Mouse (Mus musculus): Measurements from ENCODE around the gene Ormdl2. TPM values are rescaled to one million over a fixed set of nuclear protein-coding genes. Genes with fewer than 3 reads are reported as not detected.

Gene Ormdl2
- polyA plus RNA-seq, 1 experiment from 2014 or later, result 126 TPM

DNA sequence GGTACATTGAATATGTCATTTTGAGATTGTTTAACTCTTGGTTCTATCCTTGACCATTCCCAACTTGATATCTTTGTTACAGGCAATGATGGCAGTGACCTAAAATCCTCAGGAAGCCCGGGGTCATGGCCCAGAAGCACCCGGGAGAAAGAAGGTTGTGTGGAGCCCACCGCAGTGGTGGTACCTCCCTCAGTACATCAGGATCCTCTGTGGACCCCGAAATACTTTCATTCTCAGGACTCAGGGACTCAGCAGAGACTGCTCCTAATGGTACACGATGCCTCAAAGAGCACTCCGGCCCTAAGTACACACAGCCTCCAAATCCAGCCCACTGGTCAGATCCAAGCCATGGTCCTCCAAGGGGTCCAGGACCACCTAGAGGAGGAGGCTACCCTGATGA, 15.4 kb downstream of the Ormdl2 start:
- ATAC-seq, result no peak
- 52% methylated on average over 6 of the region's 6 CpGs for WGBS
- Histone ChIP-seq H3K4me2 (ENCODE audit: low read depth, low read length) (peak overlapping the region; percentile 59), H3K4me3 (ENCODE audit: low read length) (peak overlapping the region; percentile 71), H3K27ac (ENCODE audit: low read length) (no peak overlapping the region), H3K9me3 (ENCODE audit: control insufficient read depth, low read length) (no peaks in the 10 kb centered on the region), H3K27me3 (replicated peaks; ENCODE audit: control insufficient read depth, insufficient read depth, low read length) (no peaks in the 10 kb centered on the region), H3K36me3 (ENCODE audit: control insufficient read depth, insufficient read depth, low read length) (peaks cover 2% of the 10 kb centered on the region; the same call in 1 of the 2 replicates), H3K4me1 (ENCODE audit: control insufficient read depth, insufficient read depth, low read length) (peaks cover 36% of the 10 kb centered on the region), H3K9ac (ENCODE audit: low read depth, low read length) (peak overlapping the region; percentile 92)

DNA sequence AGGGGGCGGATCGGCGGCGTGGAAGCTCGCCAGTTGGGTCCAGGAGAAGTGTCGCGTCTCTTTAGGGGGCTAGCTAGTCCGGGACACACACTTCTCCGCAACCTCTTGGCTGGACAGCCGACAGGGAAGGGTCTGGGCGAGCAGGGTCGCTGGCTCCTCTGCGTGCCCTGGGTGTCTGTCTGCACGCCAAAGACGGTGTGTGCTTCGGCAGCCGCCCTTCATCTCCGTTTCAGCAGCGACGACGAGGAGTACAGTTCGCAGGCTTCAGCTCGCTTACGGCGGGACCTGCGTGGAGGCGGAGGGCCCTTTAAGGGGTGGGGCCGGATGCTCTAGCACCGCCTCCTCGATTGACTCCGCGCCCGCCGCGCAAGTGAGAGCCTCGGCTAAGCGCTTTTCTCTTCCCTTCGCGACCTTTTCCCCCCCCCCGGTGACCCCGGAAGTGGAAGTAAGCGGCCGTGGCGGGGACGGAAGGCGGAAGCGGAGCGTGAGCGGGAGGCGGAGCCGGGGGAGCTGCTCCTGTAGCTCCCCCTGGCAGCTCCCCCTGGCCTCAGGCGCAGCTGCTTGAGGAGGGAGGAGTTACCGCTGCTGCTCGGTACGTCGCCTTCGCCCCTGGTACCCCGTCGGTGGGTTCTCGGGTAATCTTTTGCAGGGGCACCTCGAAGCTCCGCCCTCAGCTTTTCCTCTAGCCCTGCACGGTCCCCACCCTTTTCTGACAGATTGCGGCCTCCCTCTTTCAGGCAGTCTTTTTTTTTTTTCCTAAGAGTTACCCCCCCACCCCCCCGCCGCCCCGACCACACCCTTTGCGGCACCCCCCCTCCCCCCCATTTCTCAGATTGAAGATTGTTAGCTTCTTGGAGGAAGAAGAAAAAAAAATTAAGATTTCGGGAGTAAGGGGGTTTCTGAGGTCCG, 16.1 kb downstream of the Ormdl2 start:
- Histone ChIP-seq H3K4me1 (ENCODE audit: control insufficient read depth, insufficient read depth, low read length) (peaks cover 36% of the 10 kb centered on the region), H3K4me2 (ENCODE audit: low read depth, low read length) (peak overlapping the region; percentile 64)
- peak; percentile 96 for ATAC-seq

DNA sequence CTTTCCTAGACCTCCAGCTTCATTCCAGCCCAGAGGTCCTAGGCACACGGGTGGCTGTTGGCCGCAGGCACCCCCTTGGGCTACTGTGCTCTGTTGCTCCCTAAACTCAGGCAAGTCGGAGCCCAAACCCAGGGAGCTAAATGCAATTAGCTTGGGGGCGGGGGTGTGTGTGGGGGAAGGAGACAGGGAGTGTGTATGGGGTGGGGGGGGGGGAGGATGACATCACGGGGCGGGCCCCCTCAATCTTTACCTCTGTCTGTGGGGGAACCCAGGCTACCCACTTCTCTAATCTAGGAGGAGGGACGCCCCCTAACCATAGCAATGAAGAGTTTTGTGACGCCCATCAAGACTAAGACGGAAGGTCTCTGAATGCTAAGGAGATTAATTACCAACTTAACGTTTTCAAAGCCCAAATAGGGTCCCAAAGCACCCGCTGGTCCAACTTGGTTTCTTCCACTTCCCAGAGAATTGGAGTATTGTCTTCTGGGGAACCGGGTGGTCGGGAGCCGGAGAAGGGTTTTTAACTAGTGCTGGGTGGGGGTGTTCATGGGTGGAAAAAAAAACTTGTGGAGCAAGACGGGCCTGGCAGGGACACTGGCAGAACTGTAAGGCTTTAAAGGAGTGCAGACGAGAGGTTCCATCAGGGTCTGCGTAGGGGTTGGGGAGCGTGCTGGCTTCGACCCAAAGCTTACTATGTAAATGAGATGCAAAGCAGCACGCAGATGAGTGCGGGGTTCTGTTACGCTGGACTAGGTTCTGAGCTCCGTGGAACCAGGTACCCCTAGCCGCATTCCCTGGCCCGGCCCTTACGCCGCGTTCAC, 17.0 kb downstream of the Ormdl2 start, which contains the start of gene Tmem198b:
Tmem198b (minus strand) TSS at position 100 of the 821 bp plus-strand sequence.
- Histone ChIP-seq H3K36me3 (ENCODE audit: control insufficient read depth, insufficient read depth, low read length) (peaks cover 7% of the 10 kb centered on the region; the same call in 1 of the 2 replicates), H3K27ac (ENCODE audit: low read length) (peak within 1 kb of the TSS; percentile 99), H3K4me3 (ENCODE audit: low read length) (peak within 1 kb of the TSS; percentile 71), H3K4me2 (ENCODE audit: low read depth, low read length) (peak within 1 kb of the TSS; percentile 64), H3K4me1 (ENCODE audit: control insufficient read depth, insufficient read depth, low read length) (peaks cover 33% of the 10 kb centered on the region), H3K9me3 (ENCODE audit: control insufficient read depth, low read length) (no peaks in the 10 kb centered on the region), H3K27me3 (replicated peaks; ENCODE audit: control insufficient read depth, insufficient read depth, low read length) (no peaks in the 10 kb centered on the region), H3K9ac (ENCODE audit: low read depth, low read length) (peak within 1 kb of the TSS; percentile 92)
- ATAC-seq, result peak; percentile 66
- WGBS, result under 1% methylated on average over 28 of the region's 28 CpGs

More for the DNA sequence above, 16.1 kb downstream of the Ormdl2 start:
- Histone ChIP-seq H3K9ac (ENCODE audit: low read depth, low read length) (peak overlapping the region; percentile 92), H3K36me3 (ENCODE audit: control insufficient read depth, insufficient read depth, low read length) (peaks cover 7% of the 10 kb centered on the region; the same call in 1 of the 2 replicates), H3K9me3 (ENCODE audit: control insufficient read depth, low read length) (no peaks in the 10 kb centered on the region), H3K4me3 (ENCODE audit: low read length) (peak overlapping the region; percentile 71), H3K27me3 (replicated peaks; ENCODE audit: control insufficient read depth, insufficient read depth, low read length) (no peaks in the 10 kb centered on the region), H3K27ac (ENCODE audit: low read length) (peak overlapping the region; percentile 99)
- under 1% methylated on average over 57 of the region's 70 CpGs for WGBS

DNA sequence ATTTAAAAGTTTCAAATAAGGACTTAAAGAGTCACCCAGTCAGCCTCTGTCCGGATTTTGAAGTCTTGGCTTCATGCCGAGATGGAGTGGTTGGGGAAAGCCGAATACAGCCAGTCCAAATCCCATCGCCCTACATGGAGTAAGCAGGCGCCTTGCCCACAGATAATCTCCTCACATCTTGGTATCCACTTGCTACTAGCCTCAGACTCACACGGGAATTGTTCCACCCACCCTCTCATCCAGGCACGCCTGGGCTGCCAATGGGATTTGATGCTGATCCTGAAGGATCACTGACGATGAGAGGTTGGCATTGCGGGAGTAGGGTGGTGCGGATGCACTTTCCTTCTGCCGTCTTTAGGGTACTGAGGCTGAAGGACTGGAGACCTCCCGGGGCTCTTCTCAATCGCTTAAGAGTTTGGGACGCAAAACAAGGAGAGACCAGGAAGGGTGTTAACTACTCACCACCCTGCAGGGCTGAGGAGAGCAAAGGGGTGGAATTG, 17.6 kb downstream of the Ormdl2 start, which contains the start of gene Dnajc14:
Dnajc14 (plus strand) TSS at position 292 of the 500 bp plus-strand sequence.
- under 1% methylated on average over 14 of the region's 14 CpGs for WGBS
- Histone ChIP-seq H3K9me3 (ENCODE audit: control insufficient read depth, low read length) (no peaks in the 10 kb centered on the region), H3K4me1 (ENCODE audit: control insufficient read depth, insufficient read depth, low read length) (peaks cover 31% of the 10 kb centered on the region), H3K36me3 (ENCODE audit: control insufficient read depth, insufficient read depth, low read length) (peaks cover 7% of the 10 kb centered on the region; the same call in 1 of the 2 replicates), H3K4me3 (ENCODE audit: low read length) (peak within 1 kb of the TSS; percentile 71), H3K27me3 (replicated peaks; ENCODE audit: control insufficient read depth, insufficient read depth, low read length) (no peaks in the 10 kb centered on the region), H3K4me2 (ENCODE audit: low read depth, low read length) (peak within 1 kb of the TSS; percentile 64), H3K27ac (ENCODE audit: low read length) (peak within 1 kb of the TSS; percentile 99), H3K9ac (ENCODE audit: low read depth, low read length) (peak within 1 kb of the TSS; percentile 92)
- peak; percentile 8 for ATAC-seq

DNA sequence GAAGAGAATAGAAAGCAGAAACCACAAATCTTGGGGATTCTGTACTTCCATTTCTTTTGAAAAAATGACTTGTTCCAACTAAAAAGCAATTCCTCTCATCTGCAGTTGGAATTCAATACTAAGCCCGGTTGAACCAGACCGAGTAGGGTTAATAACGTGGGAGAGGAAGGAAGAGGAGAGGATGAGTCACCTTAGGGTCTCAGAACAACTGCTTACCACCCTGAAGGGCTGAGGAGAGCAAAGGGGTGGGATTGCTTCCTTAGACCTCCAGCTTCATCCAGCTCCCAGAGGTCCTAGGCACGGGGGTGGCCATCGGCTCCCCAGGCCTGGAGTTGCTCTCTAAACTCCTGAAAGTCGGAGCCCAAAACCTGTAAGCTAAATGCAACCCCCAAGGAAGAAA, 18.1 kb downstream of the Ormdl2 start:
- peaks cover 26% of the 10 kb centered on the region for H3K4me1 ChIP-seq (ENCODE audit: control insufficient read depth, insufficient read depth, low read length)
- H3K9me3 ChIP-seq (ENCODE audit: control insufficient read depth, low read length), result no peaks in the 10 kb centered on the region
- H3K27ac ChIP-seq (ENCODE audit: low read length), result peak overlapping the region; percentile 99; the same call in 1 of the 2 replicates
- H3K27me3 ChIP-seq (replicated peaks; ENCODE audit: control insufficient read depth, insufficient read depth, low read length), result no peaks in the 10 kb centered on the region
- H3K4me2 ChIP-seq (ENCODE audit: low read depth, low read length), result peak overlapping the region; percentile 64
- WGBS, result 7% methylated on average over 6 of the region's 6 CpGs
- H3K9ac ChIP-seq (ENCODE audit: low read depth, low read length), result peak overlapping the region; percentile 92
- peak overlapping the region; percentile 71 for H3K4me3 ChIP-seq (ENCODE audit: low read length)
- no peak for ATAC-seq
- peaks cover 7% of the 10 kb centered on the region; the same call in 1 of the 2 replicates for H3K36me3 ChIP-seq (ENCODE audit: control insufficient read depth, insufficient read depth, low read length)

DNA sequence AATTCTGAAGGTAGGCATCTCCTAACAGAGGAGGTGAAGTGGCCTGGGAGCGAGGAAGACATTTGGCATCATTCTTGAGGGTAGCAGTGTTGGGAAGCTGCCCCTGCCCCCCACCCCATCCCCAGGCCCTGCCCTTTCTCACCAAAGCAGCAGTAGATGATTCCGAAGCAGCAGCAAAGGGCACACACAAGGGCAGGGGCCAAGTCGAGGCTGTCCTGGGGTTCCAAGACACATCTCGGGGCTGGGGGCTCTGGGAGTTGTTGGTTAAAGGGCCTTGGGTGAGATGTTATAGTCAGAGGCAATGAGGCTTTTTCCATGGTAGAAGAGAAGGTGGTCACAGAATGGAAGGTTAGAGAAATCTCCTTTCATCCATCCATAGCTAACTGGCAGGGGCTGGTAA, 18.5 kb downstream of the Ormdl2 start:
- H3K4me3 ChIP-seq (ENCODE audit: low read length), result peak overlapping the region; percentile 71
- peaks cover 7% of the 10 kb centered on the region; the same call in 1 of the 2 replicates for H3K36me3 ChIP-seq (ENCODE audit: control insufficient read depth, insufficient read depth, low read length)
- no peaks in the 10 kb centered on the region for H3K9me3 ChIP-seq (ENCODE audit: control insufficient read depth, low read length)
- no peak for ATAC-seq
- H3K27me3 ChIP-seq (replicated peaks; ENCODE audit: control insufficient read depth, insufficient read depth, low read length), result no peaks in the 10 kb centered on the region
- H3K9ac ChIP-seq (ENCODE audit: low read depth, low read length), result peak overlapping the region; percentile 92; the same call in 1 of the 2 replicates
- WGBS, result 66% methylated on average over 4 of the region's 4 CpGs
- peak overlapping the region; percentile 64 for H3K4me2 ChIP-seq (ENCODE audit: low read depth, low read length)
- H3K4me1 ChIP-seq (ENCODE audit: control insufficient read depth, insufficient read depth, low read length), result peaks cover 25% of the 10 kb centered on the region
- no peak overlapping the region for H3K27ac ChIP-seq (ENCODE audit: low read length)

DNA sequence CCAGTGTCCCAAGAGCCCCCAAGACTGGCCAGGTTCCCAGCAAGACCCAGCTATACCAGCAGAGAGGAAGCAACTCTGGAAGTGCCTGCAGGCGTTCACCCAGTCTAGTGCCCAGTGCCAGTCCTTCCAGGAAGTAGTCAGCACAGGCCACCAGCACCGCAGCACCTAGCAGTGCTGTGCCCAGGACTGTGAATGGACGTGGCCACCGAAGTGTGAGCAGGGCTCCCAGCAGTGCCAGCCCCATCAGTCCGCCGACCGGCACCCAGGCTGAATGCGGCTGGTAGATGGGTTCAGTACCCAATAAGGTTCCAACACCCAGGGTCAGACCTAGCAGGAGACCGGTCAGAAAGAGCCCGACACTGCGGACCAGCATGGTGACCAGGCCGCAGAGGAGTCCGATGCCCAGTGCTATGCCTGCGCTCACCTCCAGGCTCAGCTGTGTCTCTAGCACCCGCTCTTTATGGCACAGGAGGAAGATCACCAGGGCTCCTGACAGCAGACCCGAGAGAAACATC, 19.4 kb downstream of the Ormdl2 start:
- no peak overlapping the region for H3K4me3 ChIP-seq (ENCODE audit: low read length)
- no peak overlapping the region for H3K4me2 ChIP-seq (ENCODE audit: low read depth, low read length)
- 88% methylated on average over 16 of the region's 16 CpGs for WGBS
- no peaks in the 10 kb centered on the region for H3K27me3 ChIP-seq (replicated peaks; ENCODE audit: control insufficient read depth, insufficient read depth, low read length)
- no peak for ATAC-seq
- no peaks in the 10 kb centered on the region for H3K9me3 ChIP-seq (ENCODE audit: control insufficient read depth, low read length)
- H3K36me3 ChIP-seq (ENCODE audit: control insufficient read depth, insufficient read depth, low read length), result peaks cover 7% of the 10 kb centered on the region; the same call in 1 of the 2 replicates
- no peak overlapping the region for H3K27ac ChIP-seq (ENCODE audit: low read length)
- peaks cover 16% of the 10 kb centered on the region for H3K4me1 ChIP-seq (ENCODE audit: control insufficient read depth, insufficient read depth, low read length)
- H3K9ac ChIP-seq (ENCODE audit: low read depth, low read length), result no peak overlapping the region

DNA sequence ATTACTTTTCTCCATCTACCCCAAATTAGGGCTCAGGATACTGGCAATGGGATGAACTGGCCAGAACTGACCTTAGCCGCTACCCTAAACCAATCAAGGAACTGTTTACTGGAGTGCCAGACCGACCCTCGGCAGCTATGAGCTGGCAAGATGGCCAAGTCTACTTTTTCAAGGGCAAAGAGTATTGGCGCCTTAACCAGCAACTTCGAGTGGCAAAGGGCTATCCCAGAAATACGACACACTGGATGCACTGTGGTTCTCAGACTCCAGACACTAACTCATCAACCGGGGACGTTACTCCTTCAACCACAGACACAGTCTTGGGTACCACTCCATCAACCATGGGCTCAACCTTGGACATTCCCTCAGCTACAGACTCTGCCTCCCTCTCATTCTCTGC, 22.8 kb downstream of the Ormdl2 start:
- Histone ChIP-seq H3K27me3 (replicated peaks; ENCODE audit: control insufficient read depth, insufficient read depth, low read length) (no peaks in the 10 kb centered on the region), H3K4me2 (ENCODE audit: low read depth, low read length) (no peak overlapping the region), H3K9ac (ENCODE audit: low read depth, low read length) (no peak overlapping the region), H3K4me3 (ENCODE audit: low read length) (no peak overlapping the region), H3K27ac (ENCODE audit: low read length) (no peak overlapping the region), H3K4me1 (ENCODE audit: control insufficient read depth, insufficient read depth, low read length) (peaks cover 6% of the 10 kb centered on the region; the same call in 1 of the 2 replicates), H3K36me3 (ENCODE audit: control insufficient read depth, insufficient read depth, low read length) (peaks cover 7% of the 10 kb centered on the region; the same call in 1 of the 2 replicates), H3K9me3 (ENCODE audit: control insufficient read depth, low read length) (no peaks in the 10 kb centered on the region)
- WGBS, result 94% methylated on average over 8 of the region's 8 CpGs
- ATAC-seq, result no peak

Data from intestine, embryonic 16.5 days (tissue).